In genomic region chr11:109351489-109351888, GRCm38 (mm10) we compare ENCODE assay signal across 19 mouse cellular contexts. TPM values are rescaled to one million over a fixed set of nuclear protein-coding genes. Genes with fewer than 3 reads are reported as not detected.
"Had no signal": no experiment of that assay in that cellular context is flagged by ENCODE, and none has a peak within 500 bp of the region (broad histone marks: within the 10 kb centered on the region; RNA-seq: fewer than 3 reads in every experiment).

No protein-coding gene starts in this region.

- H3K9ac ChIP-seq: limb, embryonic 13.5 days; liver, embryonic 12.5 days; liver, embryonic 15.5 days; lung, embryonic 15.5 days had no signal

- H3K27me3 ChIP-seq: limb, embryonic 13.5 days; liver, embryonic 12.5 days; liver, embryonic 15.5 days; lung, embryonic 15.5 days had no signal

- H3K36me3 ChIP-seq: limb, embryonic 10.5 days; limb, embryonic 13.5 days; liver, embryonic 12.5 days; liver, embryonic 15.5 days; lung, embryonic 15.5 days had no signal

- H3K27ac ChIP-seq: kidney, postnatal 0 days; layer of hippocampus, adult 2 months; limb, embryonic 10.5 days; limb, embryonic 13.5 days; liver, embryonic 12.5 days; liver, embryonic 15.5 days; lung, embryonic 15.5 days; macrophage had no signal

- ATAC-seq: liver, embryonic 12.5 days had no signal

- H3K4me3 ChIP-seq: layer of hippocampus, adult 2 months; limb, embryonic 10.5 days; limb, embryonic 13.5 days; liver, embryonic 12.5 days; liver, embryonic 15.5 days; lung, embryonic 15.5 days had no signal

- H3K4me2 ChIP-seq: limb, embryonic 13.5 days; liver, embryonic 12.5 days; liver, embryonic 15.5 days; lung, embryonic 15.5 days; midbrain, embryonic 11.5 days had no signal

- H3K9me3 ChIP-seq: limb, embryonic 10.5 days; limb, embryonic 13.5 days; liver, embryonic 12.5 days; liver, embryonic 15.5 days; lung, embryonic 15.5 days had no signal

- DNase-seq: kidney, adult 2 months; layer of hippocampus, adult 9-11 months; liver; lung, adult 18-20 months; lung, postnatal 14 days; midbrain, embryonic 14.5 days; spleen, adult 18-20 months; thymus, adult 2 months; thymus, postnatal 14 days; thymus, postnatal 4 days had no signal

RNA-seq across cellular contexts. Expression of gene Rgs9, which starts 53.6 kb away (rescaled TPM):
- polyA plus RNA-seq: macrophage had no signal
